Mouse (Mus musculus): ENCODE data around the gene Cox4i1. TPM values are rescaled to one million over a fixed set of nuclear protein-coding genes. Genes with fewer than 3 reads are reported as not detected.
A peak's percentile ranks its signal among the peaks of the same experiment; 100 is the strongest.

Gene Cox4i1
- total RNA-seq (2021): 1,000 to 10,000 TPM; 1,414 to 1,997 TPM
- long read RNA-seq, experiment 1, transcript Cox4i1-201 (5 exons, 745 nt): major isoform, 349 of 673 reads
- long read RNA-seq, experiment 1, transcript Cox4i1-204 (3 exons, 578 nt): minor isoform, 291 of 673 reads
- long read RNA-seq, experiment 1, transcript Cox4i1-205 (5 exons, 765 nt): minor isoform, 8 of 673 reads
- long read RNA-seq, experiment 1, partial matches to known transcripts: 11 of 673 reads
- long read RNA-seq, experiment 1, other reads (novel, unspliced or antisense): 13 of 673 reads
- long read RNA-seq, experiment 2, transcript Cox4i1-204 (3 exons, 578 nt): minor isoform, 776 of 2,004 reads
- long read RNA-seq, experiment 2, transcript Cox4i1-205 (5 exons, 765 nt): minor isoform, 23 of 2,004 reads
- long read RNA-seq, experiment 2, transcript Cox4i1-201 (5 exons, 745 nt): major isoform, 1,139 of 2,004 reads
- long read RNA-seq, experiment 2, partial matches to known transcripts: 21 of 2,004 reads
- long read RNA-seq, experiment 2, other reads (novel, unspliced or antisense): 43 of 2,004 reads

DNA sequence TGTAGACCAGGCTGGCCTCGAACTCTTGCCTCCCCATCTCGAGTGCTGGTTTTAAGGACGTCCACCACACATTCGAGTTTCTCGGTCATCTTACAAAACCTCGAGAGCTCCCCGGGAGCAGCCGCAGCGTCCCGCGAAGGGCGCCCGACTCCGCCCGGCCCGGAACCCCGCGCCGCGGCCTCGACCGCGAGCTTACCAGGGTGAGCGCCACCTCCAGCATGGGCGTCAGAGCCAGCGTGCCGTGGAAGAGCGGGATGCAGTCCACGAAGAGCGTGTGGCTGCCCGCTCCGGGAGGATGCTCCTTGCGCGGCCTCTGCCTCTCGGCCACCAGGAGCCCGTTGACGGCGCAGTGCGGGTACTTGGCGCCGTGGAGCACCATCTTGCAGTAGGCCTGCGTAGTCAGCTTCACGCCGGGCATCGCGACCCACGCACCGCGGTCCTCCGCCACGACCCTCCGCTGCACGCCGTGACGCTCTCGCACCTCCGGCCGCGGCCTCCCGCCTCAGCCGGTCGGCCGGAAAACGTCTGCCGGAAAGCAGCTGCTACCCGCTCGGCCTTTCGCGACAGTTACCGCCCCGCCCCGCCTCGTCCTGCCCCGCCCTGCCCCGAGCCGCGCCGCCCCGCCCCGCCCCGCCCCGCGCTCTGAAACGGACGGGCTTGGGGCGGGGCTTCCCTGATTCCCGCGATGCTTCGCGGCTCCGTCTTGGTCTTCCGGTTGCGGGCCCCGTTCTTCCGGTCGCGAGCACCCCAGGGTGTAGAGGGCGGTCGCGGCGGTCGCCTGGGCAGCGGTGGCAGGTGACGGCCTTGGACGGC, at the start of gene Cox4i1, which contains the start of gene Gm27021:
Cox4i1 (plus strand) TSS at position 662 of the 813 bp plus-strand sequence.
Gm27021 (minus strand) TSS at position 519 of the 813 bp plus-strand sequence.
- peak; percentile 88 to 89 for DNase-seq (ENCODE audit: low spot score in 2 of 2)

DNA sequence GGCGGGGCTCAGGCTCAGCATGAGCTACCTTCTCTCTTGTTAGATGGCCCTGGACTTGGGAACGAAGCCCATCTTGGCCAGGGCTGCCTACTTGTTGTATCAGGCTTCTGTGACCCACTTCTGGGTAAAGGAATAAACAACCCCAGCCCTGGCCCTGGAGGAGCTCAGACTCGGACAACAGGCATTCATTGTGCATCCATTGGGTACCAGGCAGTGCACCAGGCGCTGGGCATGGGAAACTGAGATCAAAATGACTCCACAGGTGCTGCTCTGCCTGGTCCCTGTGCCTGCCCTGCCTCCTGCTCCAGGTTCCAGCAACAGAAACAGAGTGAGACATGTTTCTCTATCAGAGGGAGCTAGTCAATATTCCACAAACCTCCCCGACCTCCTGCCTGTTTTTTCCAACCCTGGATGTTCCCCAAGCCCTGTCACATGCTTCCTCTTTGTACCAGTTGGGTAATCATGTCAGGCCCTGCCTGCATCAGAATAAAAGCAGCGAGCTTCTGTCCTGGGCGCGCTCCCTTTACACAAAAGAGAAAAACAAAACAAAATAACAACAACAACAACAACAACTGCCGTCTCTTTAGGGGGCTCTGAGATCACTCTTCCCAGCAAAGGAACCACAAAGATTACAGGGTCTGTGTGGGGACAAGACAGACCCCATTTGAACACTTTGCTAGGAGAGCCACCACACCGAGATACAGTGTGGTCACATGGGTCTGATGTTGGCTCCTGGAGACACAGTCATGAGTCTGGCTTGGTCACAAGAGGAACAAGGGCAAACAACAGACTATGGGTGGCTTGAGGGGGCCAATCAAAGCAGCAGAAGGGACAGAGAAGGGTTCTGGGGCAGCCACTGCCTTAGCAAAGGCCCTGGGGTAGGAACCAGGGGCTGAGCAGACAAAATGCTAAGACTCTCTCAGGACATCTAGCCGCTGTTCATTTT, 48.5 kb upstream of the Cox4i1 start:
- no peak for DNase-seq (ENCODE audit: low spot score in 2 of 2)

DNA sequence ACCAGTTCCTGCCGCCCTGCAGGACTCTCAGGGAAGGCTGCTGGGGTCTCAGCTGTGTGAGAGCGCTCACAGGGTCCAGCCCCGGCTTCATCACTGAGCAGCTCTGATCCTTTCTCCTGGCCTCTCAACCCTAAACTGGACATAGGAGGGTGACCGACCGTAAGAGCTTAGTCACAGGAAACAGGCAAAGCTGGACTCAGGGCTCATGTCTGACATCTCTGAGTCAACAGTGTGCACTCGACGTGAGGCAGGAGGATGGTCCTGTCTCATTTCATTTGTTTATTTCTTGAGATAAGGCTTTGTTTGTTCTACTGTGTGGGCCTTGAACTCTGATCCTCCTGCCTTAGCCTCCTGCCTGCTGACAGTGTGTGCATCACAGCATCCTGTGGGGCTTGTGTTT, 47.6 kb upstream of the Cox4i1 start:
- no peak for DNase-seq (ENCODE audit: low spot score in 2 of 2)

DNA sequence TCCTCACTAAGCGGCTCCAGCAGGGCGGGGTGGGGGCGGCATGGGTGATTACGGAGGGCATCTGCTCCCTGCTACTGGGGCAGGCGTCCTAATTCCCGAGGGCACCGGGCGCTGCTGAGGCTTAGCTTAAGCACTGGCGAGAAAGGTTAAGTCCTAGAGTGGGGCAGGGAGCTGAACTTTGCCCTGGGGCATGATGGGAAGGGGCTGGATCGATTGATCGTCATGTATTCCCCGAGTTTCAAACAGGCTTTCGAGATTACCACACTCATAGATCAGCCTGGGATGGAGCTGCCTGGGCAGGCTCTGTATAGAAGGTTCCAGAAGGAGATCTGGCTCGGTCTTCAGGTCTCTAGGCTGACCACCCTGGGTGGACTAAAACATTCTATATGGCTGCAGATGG, 45.9 kb upstream of the Cox4i1 start:
- DNase-seq (ENCODE audit: low spot score in 2 of 2): no peak

DNA sequence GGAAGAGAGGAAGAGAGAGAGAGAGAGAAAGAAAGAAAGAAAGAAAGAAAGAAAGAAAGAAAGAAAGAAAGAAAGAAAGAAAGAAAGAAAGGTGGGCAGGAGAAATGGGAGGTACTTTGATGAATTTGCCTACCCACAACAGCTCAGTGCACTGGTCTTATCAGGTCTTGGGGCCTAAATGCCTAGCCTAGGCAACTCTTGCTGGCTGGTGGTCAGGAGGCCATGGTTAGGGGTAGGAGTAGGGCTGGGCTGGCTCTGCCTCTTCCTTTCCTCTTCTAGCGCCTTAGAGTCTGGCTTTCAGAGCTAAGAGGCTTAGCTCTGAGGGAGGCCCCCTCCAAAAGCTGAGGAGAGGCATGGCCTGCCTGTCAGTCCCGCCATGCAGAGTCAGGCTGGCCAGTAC, 44.4 kb upstream of the Cox4i1 start:
- no peak for DNase-seq (ENCODE audit: low spot score in 2 of 2)

DNA sequence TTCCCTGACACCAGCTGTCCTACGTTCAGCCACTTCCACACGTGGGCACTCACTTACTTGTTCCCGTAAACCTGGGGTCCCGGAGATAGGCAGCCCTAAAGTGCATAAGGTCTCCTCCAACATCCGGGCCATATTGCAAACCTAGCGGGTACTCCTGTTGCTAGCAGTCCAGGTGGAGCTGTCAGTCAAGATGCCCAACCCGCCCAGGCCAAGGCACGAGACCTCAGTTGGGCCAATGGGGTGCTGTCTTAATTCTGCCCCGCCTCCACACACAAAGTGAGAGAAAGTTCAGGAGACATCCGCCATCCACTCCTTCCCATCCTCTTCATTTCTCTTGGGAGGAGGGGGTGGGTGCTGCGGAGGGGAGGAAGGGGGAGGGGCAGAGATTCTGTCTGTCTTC, 41.6 kb upstream of the Cox4i1 start:
- DNase-seq (ENCODE audit: low spot score in 2 of 2): no peak

DNA sequence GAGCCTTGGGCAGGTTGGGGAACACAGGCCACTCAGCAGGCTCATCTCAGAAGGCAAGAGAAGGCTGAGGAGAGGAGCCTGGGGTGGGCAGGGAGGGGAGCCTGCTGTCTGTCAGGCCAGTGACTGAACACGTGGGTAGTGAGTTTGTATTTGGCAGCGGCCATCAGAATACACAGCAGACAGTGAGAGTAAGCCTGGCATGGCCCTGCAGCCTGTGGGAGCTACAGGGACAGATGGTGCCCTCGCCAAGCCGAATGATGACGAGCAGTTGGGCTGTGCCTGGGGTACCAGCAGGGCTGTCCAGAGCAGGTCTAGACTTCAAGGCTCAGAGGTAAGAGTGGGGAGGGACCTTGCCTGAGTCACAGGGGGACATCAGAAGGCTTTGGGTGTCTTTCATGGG, 40.7 kb upstream of the Cox4i1 start:
- no peak for DNase-seq (ENCODE audit: low spot score in 2 of 2)

DNA sequence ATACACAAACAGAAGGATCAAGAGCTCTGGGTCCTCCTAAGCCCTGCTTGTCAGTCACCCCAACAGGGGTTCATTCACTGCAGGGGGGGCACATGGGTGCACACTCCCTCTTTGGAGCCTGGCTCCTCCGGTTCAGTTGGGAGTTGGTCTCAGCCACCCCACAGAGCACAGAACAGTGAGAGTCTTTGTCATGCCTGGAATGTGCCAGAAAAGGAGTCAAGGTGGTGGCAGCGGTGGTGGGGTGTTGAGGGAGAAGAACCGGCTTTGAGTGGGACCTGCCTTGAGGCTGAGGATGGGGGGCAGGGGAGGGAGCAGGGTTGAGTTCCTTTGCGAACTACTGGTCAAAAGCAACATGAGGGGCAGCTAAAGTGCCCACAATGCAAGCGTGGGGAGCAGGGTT, 38.0 kb upstream of the Cox4i1 start:
- DNase-seq (ENCODE audit: low spot score in 2 of 2): no peak

DNA sequence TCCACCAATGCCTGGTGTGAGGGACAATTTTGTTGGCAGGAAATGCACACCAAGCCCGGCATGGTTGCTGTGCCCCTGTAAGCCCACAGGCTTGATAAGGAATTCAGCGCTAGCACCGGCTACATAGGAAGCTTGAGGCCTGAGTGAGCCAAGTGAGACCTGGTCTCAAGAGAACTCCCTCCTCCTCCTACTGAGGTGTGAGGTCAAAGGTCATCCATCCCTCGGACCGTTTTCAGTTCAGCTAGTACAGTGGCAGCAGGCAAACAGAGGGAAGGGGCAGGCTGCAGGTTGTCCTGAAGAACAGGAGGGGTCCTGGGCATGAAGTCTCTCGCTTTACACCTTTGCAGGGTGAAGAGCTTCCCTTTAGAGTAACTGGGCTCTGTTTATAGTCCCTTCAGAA, 37.2 kb upstream of the Cox4i1 start:
- no peak for DNase-seq (ENCODE audit: low spot score in 2 of 2)

DNA sequence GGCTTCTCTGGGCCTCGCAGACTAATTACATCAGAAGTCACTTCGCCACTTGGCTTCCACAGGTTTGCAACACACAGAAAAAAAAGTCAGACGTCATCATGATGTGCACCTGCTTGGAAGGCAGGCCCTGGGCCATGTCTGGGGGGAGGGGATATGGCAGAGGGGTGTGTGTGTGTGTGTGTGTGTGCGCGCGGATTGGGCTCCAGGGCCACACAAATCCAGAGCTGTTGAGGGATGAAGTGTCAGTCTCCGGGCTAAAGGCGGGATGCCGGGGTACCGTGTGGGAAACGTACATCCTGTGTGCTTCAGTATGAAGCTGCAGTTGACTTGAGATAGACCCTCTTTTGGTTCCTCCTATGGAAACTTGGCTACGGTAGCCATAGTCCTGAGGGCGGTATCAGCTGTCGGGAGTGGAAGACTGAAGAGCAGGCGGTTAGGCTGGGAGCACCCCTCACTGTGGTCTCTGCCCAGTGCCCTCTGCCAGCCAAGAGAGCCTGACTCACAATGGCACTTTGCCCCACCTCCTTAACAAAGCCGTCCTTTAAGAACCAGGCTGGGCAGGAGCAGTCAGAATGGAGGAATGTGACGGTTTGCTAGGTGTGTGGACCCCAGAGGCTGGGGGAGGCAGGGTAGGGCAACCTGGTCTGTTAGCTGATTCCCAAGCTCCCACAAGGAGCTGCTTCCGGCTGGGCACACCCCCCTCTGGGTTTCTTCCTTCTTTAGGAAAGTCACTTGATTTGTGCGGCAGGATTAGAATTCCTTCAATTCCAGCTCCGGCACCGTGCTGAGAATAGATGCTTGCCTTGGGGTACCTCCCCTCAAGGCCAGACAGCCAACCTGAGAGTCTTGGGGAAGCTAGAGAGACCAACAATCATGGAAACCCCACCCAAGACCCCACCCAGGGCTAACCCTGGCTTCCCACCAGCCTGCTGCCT, 36.3 kb upstream of the Cox4i1 start:
- DNase-seq (ENCODE audit: low spot score in 2 of 2): no peak

DNA sequence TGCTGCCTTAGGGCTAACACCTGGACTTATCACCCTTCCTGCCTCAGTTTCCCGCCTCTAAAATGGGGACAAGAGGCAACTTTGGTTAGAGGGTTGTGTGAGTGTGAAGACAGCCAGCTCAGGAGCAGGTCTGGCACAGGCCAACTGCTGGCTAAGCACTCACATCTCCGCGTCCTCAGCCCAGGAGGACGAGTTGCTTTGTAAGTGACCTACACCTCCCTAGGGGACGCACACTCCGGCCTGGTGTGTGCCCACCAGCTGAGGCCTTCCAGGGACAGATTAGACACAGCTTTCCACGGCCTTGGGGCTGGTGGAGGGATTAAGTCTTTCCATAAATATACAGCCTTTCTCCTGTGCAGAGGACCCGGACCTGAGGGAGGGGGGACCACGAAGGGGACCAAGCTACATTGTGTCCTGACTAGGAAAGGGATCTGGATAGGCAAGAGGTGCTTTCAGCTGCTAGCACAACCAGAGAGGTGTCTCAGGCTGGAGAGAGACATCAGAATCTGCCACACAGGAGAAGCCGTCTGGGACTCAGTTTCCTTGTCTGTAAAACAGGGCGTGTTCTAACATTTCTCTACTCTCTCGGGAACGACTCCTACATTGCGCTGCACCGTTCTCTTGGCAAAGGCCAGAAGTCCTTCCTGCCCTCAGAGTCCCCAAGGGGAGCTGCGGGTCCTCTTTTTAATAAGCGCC, 34.9 kb upstream of the Cox4i1 start:
- no peak for DNase-seq (ENCODE audit: low spot score in 2 of 2)

DNA sequence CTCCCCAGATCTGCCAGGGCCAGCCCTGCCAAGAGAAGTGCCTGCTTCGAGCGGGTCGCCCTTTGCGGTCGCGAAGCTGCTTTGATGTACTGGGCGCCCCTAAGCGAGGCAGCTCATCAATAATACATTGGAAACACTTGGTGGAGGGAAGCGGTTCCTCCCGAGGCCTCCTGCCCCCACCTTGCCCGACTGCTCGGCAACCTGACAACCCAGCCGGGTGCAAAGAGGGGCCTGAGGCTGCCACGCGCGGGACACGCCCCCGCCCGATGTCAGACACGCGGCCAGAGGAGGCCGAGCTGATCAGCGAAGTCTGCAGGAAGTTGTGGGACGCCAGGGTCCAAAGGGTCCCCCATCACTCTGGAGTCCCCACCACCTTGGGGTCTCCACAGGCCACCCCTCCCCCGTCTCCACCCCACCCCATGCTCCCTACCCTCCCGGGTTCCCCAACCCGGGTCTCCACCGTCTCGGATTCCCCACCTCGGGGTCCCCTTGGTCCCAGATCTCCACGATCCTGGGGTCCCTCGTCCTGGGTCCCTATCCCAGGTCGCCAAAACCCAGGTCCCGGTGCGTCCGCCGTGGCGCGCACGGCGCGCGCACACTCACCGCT, 34.3 kb upstream of the Cox4i1 start:
- peak; percentile 18 to 38 for DNase-seq (ENCODE audit: low spot score in 2 of 2)

DNA sequence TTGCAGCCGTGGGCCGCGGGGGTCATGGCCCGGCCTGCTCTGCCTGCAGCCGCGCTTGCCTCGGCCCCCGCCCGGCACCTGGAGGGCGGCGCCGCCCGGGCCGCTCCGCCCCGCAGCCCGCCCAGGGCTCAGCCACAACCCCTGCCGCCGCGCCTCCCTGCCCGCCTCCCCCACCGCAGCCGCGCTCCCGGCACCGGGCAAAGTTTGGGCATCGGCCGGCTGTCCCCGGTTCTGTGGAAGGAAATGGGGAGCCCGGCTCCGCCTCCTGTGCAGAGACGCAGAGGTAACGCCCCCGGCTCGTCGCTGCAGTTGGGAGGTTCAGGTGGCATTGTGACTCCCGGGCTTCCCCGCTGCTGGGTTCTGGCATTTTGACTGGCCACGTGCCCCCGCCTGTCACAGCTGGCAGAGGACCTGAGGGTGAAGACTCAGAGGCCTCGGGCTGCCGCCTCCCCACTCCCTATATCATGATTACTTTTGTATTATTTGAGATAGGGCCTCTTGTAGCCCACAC, 33.6 kb upstream of the Cox4i1 start:
- peak; percentile 63 to 74 for DNase-seq (ENCODE audit: low spot score in 2 of 2)

DNA sequence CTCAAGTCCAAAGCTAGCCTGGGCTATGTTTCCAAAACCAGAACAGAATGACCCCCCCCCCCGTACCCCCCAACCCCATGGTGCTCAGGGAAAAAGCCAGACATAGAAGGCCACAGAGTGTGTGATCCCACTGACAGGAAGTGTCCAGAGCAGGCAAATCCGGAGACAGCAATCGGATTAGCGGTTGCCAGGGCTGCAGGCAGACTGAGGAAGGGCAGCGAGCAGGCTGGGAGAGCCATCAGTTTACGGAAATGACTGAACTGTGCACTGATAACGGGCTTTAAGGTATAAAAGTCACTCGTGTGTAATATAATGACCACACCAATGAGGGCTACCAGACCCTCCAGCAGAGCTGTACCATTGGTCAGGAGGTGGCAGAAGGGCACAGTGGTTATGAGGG, 26.8 kb upstream of the Cox4i1 start:
- DNase-seq (ENCODE audit: low spot score in 2 of 2): no peak

DNA sequence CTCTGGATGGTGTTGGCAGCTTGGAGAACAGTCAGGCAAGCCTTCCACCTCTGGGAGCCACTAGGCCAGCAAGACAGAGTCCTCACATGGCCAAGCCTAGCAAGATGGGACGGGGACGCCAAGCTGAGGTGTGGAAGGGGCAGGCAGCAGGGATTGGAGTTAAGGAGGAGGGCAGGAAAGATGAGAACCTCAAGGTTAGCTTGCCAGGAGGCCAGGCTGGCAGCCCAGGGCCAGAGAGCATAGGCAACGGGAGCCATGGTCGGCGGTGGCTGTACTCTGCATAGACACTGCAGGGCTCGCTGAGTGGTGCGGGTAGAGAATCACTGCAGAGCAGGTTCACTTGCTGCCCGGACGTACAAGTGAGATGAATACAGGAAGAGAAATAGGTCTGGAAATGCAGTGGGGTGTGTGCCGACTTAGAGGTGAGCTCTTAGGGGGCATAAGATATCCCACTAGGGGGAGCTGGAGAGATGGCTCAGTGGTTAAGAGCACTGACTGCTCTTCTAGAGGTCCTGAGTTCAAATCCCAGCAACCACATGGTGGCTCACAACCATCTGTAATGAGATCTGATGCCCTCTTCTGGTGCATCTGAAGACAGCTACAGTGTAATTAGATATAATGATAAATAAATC, 25.9 kb upstream of the Cox4i1 start:
- no peak for DNase-seq (ENCODE audit: low spot score in 2 of 2)

DNA sequence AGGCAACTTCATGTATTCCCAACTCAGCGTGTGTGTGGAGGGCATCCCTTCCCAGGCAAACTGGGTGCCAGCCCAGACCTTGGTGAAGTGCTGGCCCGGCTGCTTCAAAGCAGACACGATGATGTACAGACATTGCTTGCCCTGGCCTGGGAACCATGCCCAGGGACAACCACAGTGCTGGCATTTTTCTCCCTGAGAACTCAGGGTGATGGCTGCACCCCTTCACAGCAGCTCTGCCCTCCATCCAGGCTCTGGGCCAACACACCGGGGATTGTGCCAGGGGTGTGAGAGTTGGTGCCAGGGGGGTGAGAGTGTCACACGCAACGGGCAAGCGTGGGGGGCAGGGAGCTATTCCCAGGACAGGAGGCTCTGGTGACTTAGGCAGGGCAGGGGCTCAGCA, 23.4 kb upstream of the Cox4i1 start:
- peak; percentile 40 to 56 for DNase-seq (ENCODE audit: low spot score in 2 of 2)

DNA sequence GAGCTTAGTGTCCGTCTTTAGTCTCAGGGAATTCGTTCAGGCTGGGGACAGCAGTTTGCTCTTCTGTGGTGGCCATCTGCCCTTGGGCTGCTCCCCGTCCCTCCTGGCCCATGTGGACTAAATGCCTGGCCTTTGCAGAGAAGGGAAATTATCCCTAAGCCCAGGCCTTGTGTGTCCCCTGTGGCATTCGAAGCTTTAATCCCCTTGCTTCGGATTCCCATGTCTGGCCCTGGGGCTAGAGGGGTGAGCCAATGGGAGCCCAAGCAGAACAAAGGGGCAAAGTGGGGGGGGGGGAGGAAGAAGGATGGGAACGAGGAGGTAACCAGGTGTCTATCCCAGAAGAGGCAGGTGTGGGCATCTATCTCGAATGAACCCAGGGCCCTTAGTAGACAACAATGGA, 20.5 kb upstream of the Cox4i1 start, which contains the start of gene 1190005I06Rik:
1190005I06Rik (minus strand) TSS at position 101 of the 400 bp plus-strand sequence.
- no peak for DNase-seq (ENCODE audit: low spot score in 2 of 2)
